Mouse (Mus musculus): Measurements from ENCODE around the gene Nrtn. TPM values are rescaled to one million over a fixed set of nuclear protein-coding genes. Genes with fewer than 3 reads are reported as not detected.

Gene Nrtn
- total RNA-seq, 2 experiments from 2014 or later = 1.0 to 1.9 TPM

GRCm38 (mm10) chr17:56762769-56763731, 5.7 kb upstream of the Nrtn start:
- DNase-seq (ENCODE audit: low spot score in 2 of 2) = no peak

- peak; percentile 79 to 91 for DNase-seq (ENCODE audit: low spot score in 2 of 2)
Observed at GRCm38 (mm10) chr17:56761991-56762410, 4.7 kb upstream of the Nrtn start.

- DNase-seq (ENCODE audit: low spot score in 2 of 2) = no peak
Observed at GRCm38 (mm10) chr17:56761077-56761476, 3.7 kb upstream of the Nrtn start.

- no peak for DNase-seq (ENCODE audit: low spot score in 2 of 2)
Observed at GRCm38 (mm10) chr17:56759261-56759660, 1.9 kb upstream of the Nrtn start.

- peak; percentile 41 to 53 for DNase-seq (ENCODE audit: low spot score in 2 of 2)
Observed at GRCm38 (mm10) chr17:56758132-56758531, 802 bp upstream of the Nrtn start.

- peak in 1 of 2 experiments; percentile 33 for DNase-seq (ENCODE audit: low spot score in 2 of 2)
Observed at GRCm38 (mm10) chr17:56756703-56757399, 479 bp downstream of the Nrtn start.

GRCm38 (mm10) chr17:56754271-56755185, 2.8 kb downstream of the Nrtn start:
- DNase-seq (ENCODE audit: low spot score in 2 of 2) = no peak

GRCm38 (mm10) chr17:56753452-56753851, 3.9 kb downstream of the Nrtn start:
- DNase-seq (ENCODE audit: low spot score in 2 of 2) = peak in 1 of 2 experiments; percentile 33

- DNase-seq (ENCODE audit: low spot score in 2 of 2) = no peak
Observed at GRCm38 (mm10) chr17:56751404-56752072, 5.8 kb downstream of the Nrtn start.

- DNase-seq (ENCODE audit: low spot score in 2 of 2) = no peak
Observed at GRCm38 (mm10) chr17:56744173-56744572, 13.2 kb downstream of the Nrtn start.

- no peak for DNase-seq (ENCODE audit: low spot score in 2 of 2)
Observed at GRCm38 (mm10) chr17:56740788-56741160, 16.6 kb downstream of the Nrtn start.

GRCm38 (mm10) chr17:56740118-56740787, 17.1 kb downstream of the Nrtn start:
- no peak for DNase-seq (ENCODE audit: low spot score in 2 of 2)

GRCm38 (mm10) chr17:56738221-56738620, 19.1 kb downstream of the Nrtn start:
- DNase-seq (ENCODE audit: low spot score in 2 of 2) = no peak

GRCm38 (mm10) chr17:56736534-56736933, 20.8 kb downstream of the Nrtn start:
- DNase-seq (ENCODE audit: low spot score in 2 of 2) = no peak

- no peak for DNase-seq (ENCODE audit: low spot score in 2 of 2)
Observed at GRCm38 (mm10) chr17:56729656-56730055, 27.7 kb downstream of the Nrtn start.

GRCm38 (mm10) chr17:56729151-56729550, 28.2 kb downstream of the Nrtn start:
- DNase-seq (ENCODE audit: low spot score in 2 of 2) = no peak

GRCm38 (mm10) chr17:56728117-56728516, 29.2 kb downstream of the Nrtn start:
- no peak for DNase-seq (ENCODE audit: low spot score in 2 of 2)

GRCm38 (mm10) chr17:56727659-56728058, 29.7 kb downstream of the Nrtn start:
- DNase-seq (ENCODE audit: low spot score in 2 of 2) = no peak

- DNase-seq (ENCODE audit: low spot score in 2 of 2) = no peak
Observed at GRCm38 (mm10) chr17:56727029-56727649, 30.2 kb downstream of the Nrtn start.
